Mouse (Mus musculus) cerebral cortex, adult 2 months (tissue): ENCODE measurements around the gene Dixdc1.

ENCODE experiments used
- WGBS: fragments of 180-500 bp; shearing (Covaris S2); methylation state at CpG from one replicate; pipeline ENCODE4 v1.1.7; 2018; 5-methylcytosine and 5-hydroxymethylcytosine counted together

Dixdc1 gene

DNA sequence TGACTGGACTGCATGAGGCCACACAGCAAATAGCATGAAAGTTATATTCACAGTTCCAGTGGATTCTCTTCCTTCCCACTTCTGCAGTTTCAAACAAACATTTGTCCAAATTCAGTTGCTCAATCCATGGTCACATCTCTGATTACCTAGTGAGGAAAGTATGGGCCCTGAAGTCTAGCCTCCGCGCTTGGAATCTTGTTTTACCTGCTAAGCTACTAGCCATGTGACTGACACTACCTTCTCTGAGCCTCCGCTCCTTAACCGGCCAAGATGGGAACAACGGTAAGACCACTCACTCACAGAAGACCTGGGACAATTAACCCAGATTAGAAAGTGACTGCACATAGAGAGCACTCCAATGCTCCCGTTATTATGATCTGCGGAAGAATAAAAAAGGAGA, 6.5 kb upstream of the Dixdc1 start:
- WGBS, result 39% methylated on average over 7 of the region's 7 CpGs

DNA sequence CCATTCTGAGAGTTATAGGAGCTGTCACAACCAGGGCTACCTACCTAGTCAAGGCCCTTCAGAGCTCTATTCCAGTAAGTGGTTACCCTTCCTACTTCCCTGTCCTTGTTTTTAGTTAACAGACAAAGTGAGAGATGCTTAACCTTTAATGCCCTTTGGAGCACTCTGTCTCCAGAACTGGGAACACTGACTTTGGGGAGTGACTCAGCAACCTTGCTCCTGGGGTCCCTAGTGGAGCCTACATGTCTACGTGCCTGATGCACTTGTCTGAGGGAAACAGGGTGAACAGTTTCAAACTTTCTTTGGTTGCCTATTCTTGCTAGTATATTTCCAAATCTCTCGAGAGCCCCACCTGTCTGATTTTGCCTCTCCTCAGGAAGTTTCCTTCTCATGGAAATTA, 3.4 kb upstream of the Dixdc1 start:
- WGBS, result 81% methylated on average over 2 of the region's 2 CpGs

DNA sequence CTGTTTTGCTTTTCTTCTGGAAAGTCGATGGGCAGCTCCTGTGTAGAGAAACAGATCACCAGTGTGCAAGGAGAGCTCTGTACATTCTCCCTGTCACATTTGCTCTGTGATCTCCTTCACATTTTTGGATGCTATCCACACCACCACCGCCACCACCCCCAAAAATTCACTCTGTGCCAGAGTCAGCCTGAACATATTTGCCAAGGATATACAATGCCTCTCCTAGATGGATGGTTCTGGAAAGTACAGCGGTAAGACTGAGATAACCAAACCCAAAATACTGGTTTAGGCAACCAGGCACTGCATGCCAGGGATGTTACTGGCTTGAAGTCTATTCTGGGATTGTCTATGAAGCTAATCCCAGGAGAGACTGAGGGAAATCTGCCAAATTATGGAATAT, 2.9 kb upstream of the Dixdc1 start:
- WGBS, result 65% methylated on average over 3 of the region's 3 CpGs

DNA sequence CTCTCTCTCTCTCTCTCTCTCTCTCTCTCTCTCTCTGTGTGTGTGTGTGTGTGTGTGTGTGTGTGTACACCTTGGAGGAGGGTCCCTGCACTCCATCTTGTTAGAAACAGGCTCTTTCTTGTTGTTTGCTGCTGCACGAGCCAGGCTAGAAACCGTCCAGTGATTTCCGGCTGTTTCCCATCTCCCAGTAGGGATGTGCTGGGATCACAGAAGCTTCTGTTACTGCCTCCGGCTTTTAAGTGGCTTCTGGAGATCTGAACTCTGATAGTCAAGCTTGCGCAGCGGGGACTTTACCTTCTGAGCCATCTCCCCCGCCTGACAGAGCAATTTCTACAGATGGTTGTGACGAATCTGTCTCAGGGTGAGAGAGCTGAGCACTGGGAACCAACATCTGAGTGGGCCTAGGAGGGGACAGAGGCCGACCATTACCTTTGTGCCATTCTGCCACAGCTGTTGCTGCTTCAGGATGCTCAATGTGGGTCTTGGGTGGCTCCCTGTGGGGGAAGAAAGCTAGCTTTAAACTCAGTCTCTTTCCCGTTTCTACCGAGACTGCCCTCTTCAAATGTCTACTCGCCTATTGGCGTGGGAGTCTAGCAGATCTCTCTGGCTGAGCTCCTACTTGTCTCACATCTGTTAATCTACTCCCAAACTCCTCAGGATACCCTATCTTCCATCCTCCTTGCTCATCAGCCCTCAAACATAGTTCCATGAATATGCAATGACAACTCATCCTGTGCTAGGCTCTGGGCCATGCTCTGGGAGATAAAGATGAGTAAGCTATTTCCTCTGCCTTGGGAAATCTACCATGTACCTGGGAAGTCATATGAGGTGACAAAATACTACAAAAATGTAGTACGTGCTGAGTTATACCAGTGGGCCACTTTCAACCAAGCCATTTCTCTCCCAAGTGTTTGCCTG, 1.8 kb upstream of the Dixdc1 start:
- 67% methylated on average over 14 of the region's 14 CpGs for WGBS

DNA sequence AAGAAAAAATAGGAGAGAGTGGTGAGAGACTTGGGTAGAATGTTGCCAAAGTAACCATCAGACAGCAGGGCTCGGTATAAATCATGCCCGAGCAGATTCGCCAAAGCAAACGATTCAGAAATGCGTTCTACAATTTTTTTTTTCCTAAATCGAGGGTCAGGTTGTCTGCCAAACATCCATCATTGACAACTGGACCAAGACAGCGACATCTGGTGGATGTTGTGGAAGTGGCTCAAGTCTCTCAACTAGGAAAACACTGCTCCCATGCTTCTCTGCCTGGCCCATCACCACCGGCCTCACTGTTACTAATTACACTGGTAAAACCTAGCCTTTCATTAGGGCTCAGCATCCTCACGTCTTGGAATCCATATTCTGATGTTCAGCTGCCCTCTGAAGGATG, 4.3 kb downstream of the Dixdc1 start:
- WGBS, result 2% methylated on average over 9 of the region's 9 CpGs

DNA sequence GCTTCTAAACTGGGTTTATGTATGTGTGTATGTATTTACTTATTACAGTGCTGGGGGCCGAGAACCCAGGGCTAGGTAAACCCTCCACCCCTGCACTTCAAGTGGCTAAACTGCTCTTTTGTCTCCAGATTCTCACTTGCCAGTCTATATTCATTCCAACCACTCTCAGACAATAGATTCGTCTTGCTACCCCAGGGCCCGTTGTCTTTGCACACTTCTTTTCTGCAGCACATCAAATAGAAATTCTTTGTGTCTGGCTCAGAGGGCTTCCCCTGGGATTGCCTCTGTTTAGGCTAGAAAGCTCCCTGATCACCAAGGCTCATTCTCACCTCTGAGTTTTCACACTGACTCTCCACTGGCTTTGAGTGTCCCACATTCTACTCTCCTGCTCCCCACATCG, 6.8 kb downstream of the Dixdc1 start:
- WGBS, result 56% methylated on average over 4 of the region's 4 CpGs

DNA sequence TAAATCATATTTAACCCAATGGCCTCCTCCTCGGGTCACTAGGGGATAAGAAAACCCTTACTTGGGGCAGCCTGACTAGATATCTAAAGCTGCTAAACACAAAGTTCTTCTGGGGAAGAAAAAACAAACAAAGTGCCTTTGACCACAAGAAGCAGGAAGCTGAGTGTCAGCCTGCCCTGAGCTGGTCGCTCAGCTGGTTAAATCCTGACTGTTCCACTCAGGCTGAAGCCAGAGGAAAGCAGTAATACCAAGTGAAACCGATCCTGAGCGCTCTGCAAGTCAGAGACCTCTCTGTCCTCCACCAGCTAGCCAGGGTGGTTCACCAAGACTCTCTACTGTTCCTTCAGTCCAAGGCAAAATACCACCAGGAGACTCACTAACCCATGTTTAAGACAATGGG, 9.7 kb downstream of the Dixdc1 start:
- WGBS, result 67% methylated on average over 4 of the region's 4 CpGs

DNA sequence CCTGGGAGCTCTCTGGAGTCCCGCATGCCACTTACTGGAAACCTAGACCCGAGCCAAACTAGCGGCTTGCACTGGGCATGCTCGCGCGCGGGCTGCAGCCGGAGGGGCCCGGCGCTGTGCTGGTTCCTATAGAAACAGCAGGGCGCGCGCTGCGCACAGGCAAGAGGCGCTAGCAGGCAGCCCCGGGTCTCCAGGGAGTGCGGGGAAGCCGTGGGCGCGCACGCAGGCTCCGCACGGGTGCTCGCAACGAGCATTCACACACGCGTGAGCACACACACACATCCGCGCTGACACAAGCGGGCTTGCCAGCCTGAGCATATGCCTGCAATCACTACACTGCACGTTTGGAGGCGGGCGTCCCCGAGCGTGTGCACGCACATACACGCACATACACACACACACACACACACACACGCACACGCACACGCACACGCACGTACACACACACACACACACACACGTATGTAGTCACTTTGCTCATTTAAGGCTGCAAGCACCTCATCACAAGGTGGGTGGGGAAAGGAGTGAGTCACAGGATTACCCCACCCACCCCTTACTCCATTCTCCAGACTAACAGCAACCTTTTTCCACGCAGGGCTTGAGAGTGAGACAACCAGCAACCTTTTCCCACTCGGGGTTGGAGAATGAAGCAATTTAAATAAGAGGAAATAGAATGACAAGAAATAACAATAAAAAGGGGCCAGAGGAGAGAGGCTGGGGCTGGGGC, 11.2 kb downstream of the Dixdc1 start:
- under 1% methylated on average over 45 of the region's 45 CpGs for WGBS

DNA sequence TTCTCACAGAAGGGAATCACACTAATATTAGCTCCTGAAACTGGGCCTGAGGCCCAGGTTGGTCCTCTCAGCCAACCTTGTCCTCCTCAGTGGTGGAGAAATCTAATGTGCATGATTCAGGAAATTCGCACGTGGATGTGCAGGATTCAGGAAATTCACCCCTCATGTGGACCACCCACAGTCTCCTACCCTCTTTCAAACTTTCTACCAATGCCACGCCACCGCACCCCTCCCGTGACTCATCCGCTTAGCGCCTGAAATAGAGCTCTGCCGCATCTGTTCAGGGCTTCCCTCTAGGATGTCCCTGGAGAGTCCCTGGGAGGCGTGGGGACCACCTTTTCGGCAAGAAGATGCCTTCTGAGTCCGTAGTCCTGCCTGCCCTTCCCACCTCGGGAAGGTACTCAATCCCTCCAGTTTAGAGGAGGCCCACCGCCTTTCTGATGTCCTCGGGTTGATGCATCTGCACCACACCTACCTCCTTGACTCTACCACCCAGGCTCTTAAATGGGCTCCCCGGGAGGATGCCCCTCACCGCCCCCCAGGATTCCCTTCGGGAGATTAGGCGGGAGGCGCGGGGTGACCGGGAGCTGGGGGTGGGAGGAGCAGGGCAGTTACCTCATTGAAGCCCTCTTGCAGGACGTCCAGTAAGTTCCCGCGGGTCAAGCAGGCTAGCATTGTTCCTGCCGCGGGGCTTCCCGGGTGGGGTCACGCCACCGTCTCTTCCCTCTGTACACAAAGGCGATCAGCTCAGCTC, 12.0 kb downstream of the Dixdc1 start:
- 12% methylated on average over 30 of the region's 30 CpGs for WGBS

DNA sequence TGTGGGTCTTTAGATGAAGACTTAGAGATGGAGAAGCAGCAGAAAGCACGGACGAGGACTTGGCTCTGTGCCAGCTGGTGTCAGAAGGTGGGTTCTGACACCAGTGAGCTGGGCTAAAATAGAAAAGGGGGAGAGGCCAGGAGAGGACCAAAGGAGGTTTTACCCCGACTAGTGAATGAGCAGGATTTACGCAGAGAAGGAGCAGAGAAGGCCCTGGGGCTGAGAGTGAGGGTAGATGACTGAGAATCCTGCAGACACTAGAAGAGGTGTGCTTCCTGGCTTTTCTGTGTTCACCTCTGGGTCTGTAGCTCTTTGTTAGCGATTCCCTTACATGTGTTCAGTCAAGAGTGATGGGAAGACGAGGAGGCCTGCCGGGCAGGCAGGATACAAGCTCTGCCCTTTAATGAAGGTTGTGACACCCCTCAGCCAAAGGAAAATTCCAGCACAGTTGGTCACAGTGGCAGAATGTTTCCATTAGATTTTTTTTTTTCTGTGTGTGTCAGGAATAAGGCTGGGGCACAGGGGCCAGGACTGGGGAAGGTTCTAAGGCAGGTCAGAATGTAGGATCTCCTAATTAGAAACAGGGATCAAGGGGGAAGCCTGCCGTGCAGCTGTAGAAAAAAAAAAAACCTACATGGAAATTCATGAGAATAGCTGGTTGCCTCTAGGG, 13.3 kb downstream of the Dixdc1 start:
- 56% methylated on average over 8 of the region's 8 CpGs for WGBS

DNA sequence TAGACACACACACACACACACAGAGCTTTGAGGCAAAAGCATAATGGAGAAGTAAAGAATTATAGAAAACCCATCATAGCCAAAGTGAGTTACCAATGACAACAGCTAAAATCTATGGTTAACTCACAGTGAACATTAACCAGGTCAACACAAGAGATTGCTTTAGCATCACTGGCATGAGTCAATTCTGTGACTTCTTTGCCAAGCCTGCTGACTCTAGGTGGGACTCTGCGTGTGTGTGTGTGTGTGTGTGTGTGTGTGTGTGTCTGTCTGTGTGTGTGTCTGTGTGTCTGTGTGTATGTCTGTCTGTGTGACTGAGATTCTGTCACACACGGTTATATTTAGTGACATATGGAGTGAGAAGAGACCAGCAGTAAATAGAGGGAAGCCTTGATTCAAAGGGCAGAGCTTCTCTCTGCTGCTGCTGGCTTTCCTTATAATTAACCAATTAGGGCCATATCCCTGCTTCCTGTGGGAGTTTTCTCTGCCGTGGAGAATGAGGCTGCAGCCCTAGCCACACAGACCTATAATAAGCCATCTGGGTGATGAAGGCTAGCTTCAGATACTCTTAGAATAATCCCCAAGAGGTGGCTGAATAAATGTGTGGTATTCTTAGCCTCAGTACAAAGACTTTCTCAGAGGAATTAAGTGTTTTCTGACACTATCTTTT, 14.5 kb downstream of the Dixdc1 start:
- WGBS, result 33% methylated on average over 3 of the region's 3 CpGs

DNA sequence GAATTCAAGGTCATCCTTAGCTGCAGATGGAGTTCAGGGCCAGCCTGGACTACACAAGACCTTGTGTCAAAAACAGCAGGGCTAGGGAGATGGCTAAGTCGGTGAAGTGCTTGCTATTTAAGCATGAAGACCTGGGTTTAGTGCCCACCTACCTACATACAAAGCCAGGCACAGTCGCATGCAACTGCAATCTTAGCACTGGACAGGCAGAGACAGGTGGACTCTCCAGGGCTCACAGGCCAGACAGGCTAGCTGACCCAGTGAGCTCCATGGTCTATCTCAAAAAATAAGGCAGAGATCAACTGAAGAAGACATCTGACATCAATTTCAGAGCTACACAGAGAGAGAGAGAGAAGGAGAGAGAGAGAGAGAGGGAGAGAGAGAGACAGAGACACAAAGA, 15.2 kb downstream of the Dixdc1 start:
- WGBS, result 87% methylated on average over 2 of the region's 2 CpGs

DNA sequence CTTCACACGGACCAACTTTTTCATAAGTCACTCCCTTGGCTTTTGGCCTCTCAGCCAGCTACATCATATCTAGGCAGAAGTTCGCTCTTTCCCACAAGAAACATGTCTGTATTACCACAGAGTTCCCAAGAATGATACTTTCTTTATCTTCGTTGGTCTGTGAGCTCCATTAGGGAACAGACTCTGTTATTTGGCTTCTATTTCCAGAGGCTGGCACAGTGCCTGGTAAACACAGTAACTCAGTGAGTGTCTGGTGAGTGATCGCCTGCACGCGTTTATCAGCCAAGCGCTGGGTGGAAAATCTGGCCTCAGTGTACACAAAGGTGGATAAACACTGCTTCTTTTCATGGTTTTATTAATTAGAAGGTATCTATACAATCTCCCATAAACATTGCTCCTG, 15.9 kb downstream of the Dixdc1 start:
- 44% methylated on average over 7 of the region's 7 CpGs for WGBS

DNA sequence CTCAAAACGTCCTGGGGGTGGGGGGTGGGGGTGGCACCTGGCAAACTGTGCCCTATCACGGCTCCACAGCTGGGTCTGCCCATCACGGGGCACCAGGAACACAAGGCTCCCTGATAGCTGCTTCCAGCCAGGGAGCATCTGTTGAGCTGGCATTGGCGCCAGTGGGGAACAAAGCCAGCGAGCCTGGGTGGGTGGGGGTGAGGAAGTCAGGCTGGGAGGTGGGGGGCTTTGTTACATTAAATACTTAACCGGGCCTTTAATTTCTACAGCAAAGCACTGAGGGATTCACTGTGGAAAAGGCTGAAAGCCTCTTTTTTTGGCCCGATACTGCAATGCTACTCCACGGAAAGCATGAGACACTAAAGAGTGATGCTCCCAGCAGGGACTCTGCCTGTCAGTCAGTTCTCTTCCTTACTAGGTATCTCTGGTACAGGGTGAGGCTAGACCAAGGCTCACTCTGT, 16.8 kb downstream of the Dixdc1 start:
- 30% methylated on average over 8 of the region's 8 CpGs for WGBS

DNA sequence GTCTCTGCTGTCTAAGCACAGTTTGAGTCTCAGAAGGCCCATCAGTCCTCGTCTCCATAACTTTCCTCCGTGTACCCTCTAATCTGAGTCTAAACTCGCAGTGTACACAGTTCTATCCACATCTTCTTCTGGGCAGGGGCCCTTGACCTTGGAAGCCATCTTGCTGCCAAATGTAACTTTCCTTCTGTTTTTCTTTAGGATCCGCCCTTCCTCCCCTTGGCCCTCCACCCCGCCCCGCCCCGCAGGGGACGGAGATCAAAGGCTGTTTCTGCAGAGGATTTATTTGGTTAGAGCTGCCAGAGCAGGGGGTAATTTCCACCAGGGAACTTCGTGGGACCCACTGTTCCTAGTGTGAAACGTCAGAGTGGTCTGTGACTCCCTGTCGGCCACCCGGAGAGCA, 18.3 kb downstream of the Dixdc1 start:
- 66% methylated on average over 12 of the region's 12 CpGs for WGBS

DNA sequence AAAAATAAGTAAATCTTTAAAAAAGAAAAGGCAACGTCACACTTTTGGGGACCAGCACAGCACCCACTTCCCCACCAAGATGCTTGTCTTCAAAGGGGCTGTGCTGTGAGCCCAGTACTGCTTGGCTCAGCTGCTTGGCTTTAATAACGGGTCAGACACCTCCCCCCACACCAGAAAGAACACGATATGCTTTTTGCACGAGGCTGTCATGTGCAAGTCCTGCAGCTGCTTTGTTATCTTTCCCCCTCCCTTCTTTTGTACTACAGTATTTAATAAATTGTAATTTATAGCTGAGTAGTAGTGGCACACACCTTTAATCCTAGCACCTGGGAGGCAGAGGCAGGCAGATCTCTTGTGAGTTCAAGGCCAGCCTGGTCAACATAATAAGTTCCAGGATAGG, 20.4 kb downstream of the Dixdc1 start:
- WGBS, result 75% methylated on average over 4 of the region's 4 CpGs

DNA sequence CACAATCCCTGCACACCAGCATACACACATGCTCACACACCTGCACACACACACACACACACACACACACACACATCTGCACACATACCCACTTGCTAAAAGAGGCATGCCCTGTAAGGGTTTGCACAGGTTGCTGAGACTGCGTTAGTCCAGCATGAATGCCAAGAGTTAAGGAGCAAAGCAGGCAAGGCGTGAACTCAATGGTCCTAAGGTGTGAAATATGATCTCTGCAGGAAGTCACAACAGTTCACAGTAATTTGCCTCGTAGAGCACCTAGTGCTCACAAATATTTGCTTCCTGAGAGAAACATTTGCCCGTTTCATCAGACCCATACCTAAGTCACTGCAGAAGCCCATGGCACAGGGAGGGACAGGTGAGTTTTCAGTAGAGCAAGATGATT, 25.1 kb downstream of the Dixdc1 start:
- 74% methylated on average over 4 of the region's 4 CpGs for WGBS

DNA sequence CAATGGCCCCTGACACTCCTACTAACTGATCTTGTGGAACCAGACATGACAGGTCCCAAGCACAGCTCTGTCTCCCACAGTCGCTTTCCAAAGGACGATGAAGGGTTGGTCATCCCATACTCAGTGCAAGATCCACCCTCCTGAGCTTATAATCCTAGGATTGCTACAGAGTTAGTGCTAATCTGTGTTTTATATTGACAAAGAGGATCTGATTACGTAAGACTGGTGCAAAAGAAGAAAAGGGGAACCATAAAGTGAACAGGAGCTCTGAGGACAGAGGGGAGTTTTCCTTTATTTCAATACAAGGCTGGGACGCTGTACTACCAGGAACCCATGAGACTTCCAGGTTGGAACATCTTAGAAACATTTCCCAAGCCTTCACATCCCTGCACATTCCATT, 28.0 kb downstream of the Dixdc1 start:
- WGBS, result 90% methylated on average over 4 of the region's 4 CpGs

DNA sequence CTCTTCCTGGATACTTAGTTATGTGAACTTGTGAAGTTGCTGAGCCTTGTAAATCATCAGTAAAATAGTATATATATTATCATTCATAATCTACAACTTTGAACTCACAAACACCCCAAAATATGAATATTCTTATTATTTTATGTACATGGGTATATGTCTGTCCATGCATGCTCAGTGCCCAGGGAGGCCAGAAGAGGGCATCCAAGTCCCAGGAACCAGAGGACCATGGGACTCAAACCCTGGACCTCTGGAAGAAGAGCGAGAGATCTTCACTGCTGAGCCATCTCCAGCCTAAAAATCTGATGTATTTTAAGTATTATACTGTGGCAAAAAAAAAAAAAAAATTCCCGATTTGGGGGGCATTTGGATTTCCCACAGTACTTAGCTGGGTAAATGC, 30.2 kb downstream of the Dixdc1 start:
- 20% methylated on average over 2 of the region's 2 CpGs for WGBS

DNA sequence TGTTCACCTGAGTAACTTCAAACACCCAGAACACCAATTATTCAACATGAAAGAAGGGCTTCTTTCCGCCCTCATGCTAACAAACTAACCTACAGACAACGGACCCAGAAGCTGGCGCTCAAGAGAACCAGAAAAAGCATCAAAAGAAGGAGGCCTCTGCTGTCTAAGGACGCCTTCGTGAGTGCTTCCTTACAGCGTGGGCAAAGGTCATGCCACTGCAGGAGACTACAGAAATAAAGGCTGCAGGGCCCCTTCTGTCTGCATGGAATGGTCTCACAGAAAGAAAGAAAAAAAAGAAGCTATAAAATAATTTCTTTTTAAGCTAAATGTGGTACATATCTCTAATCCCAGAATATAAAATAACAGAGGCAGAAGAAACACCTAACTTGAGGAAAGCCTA, 34.4 kb downstream of the Dixdc1 start:
- WGBS, result 72% methylated on average over 6 of the region's 6 CpGs
